In the genomic region with DNA sequence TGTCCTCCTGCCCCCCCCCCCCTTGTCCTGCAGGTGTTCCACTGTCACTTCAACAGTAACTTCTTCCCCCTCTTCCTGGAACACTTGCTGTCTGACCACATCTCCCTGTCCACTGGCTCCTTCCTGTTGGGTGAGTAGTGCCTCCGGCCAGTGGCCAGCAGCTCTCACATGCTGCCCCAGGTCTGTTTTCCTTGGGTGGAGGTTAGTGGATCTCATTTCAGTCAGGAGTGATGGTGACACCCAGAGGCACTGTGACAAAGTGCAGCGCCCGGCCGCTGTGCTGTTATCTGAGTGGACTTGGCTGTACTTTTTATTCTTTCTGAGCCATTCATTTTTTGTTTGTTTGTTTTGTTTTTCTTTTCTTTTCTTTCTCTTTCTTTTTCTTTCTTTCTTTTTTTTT, we compare ENCODE assay signal across 8 mouse cellular contexts. TPM values are rescaled to one million over a fixed set of nuclear protein-coding genes. Genes with fewer than 3 reads are reported as not detected.
DNase-seq lines count a peak whose midpoint lies in the region; ATAC-seq and TF ChIP-seq lines count a peak whose summit lies in the region.

No protein-coding gene starts in this region.

- no peak for TF ChIP-seq POLR2A in small intestine, adult 2 months (IDR thresholded peaks at IDR 0.05; ENCODE audit: low read depth, low read length)

- WGBS in hindbrain, embryonic 10.5 days, result 32% methylated on average over 4 of the region's 4 CpGs
- WGBS in hindbrain, embryonic 13.5 days, result 35% methylated on average over 4 of the region's 4 CpGs
- 12% methylated on average over 4 of the region's 4 CpGs for WGBS in kidney, postnatal 0 days
- WGBS in small intestine, adult 2 months, result 11% methylated on average over 4 of the region's 4 CpGs

- ATAC-seq in hindbrain, embryonic 13.5 days (ENCODE audit: low FRiP score), result no peak
- no peak; the same call in 1 of the 2 replicates for ATAC-seq in kidney, postnatal 0 days (replicated peaks; ENCODE audit: low FRiP score, low read depth)

- H3K9me3 ChIP-seq in hindbrain, embryonic 10.5 days, result no peaks in the 10 kb centered on the region
- H3K9me3 ChIP-seq in hindbrain, embryonic 13.5 days, result no peaks in the 10 kb centered on the region
- no peaks in the 10 kb centered on the region for H3K9me3 ChIP-seq in kidney, postnatal 0 days (replicated peaks; ENCODE audit: low read length)

- peaks cover 2% of the 10 kb centered on the region for H3K4me1 ChIP-seq in hindbrain, embryonic 10.5 days (replicated peaks)
- H3K4me1 ChIP-seq in hindbrain, embryonic 13.5 days (replicated peaks), result no peaks in the 10 kb centered on the region
- no peaks in the 10 kb centered on the region for H3K4me1 ChIP-seq in kidney, postnatal 0 days (replicated peaks; ENCODE audit: insufficient read depth, low read length)
- H3K4me1 ChIP-seq in small intestine, adult 2 months (ENCODE audit: control insufficient read depth, insufficient read depth, insufficient read length, low read length), result no peaks in the 10 kb centered on the region

- peak; percentile 51 for DNase-seq in hindbrain, embryonic 10.5 days (ENCODE audit: low spot score)
- peak; percentile 73 for DNase-seq in MN1 (ENCODE audit: low spot score)
- DNase-seq in cerebellum, postnatal 10 days, result peak; percentile 80 to 81
- peak; percentile 62 to 67 for DNase-seq in heart, adult 9 months (ENCODE audit: low spot score in 2 of 2)
- peak; percentile 84 for DNase-seq in kidney, postnatal 0 days (ENCODE audit: low spot score)
- peak; percentile 84 for DNase-seq in lung, postnatal 10 days

- H3K27me3 ChIP-seq in hindbrain, embryonic 10.5 days (ENCODE audit: insufficient read depth, poor library complexity, severe bottlenecking), result no peaks in the 10 kb centered on the region
- no peaks in the 10 kb centered on the region for H3K27me3 ChIP-seq in hindbrain, embryonic 13.5 days
- no peaks in the 10 kb centered on the region for H3K27me3 ChIP-seq in kidney, postnatal 0 days (ENCODE audit: insufficient read depth, low read length)
- no peaks in the 10 kb centered on the region for H3K27me3 ChIP-seq in small intestine, adult 2 months (ENCODE audit: control insufficient read depth, insufficient read depth, low read length)

- no peak overlapping the region for H3K4me3 ChIP-seq in hindbrain, embryonic 10.5 days
- H3K4me3 ChIP-seq in hindbrain, embryonic 13.5 days, result no peak overlapping the region
- H3K4me3 ChIP-seq in kidney, postnatal 0 days (replicated peaks; ENCODE audit: low read depth, low read length), result no peak overlapping the region
- no peak overlapping the region for H3K4me3 ChIP-seq in small intestine, adult 2 months (ENCODE audit: low read depth, low read length)

- H3K4me2 ChIP-seq in hindbrain, embryonic 13.5 days, result no peak overlapping the region
- H3K4me2 ChIP-seq in kidney, postnatal 0 days (ENCODE audit: low read length), result no peak overlapping the region

- TF ChIP-seq CTCF in kidney, postnatal 0 days (IDR thresholded peaks at IDR 0.05; ENCODE audit: low read depth), result peak; percentile 73
- TF ChIP-seq CTCF in small intestine, adult 2 months (IDR thresholded peaks at IDR 0.05; ENCODE audit: extremely low read depth, insufficient read length, insufficient replicate concordance, low read depth, low read length), result peak; percentile 63; the same call in 1 of the 2 replicates

- 0 out of 2 replicates have a peak, but pooled peaks cover 5% of the 10 kb centered on the region for H3K36me3 ChIP-seq in hindbrain, embryonic 10.5 days
- 0 out of 2 replicates have a peak, but pooled peaks cover 4% of the 10 kb centered on the region for H3K36me3 ChIP-seq in hindbrain, embryonic 13.5 days
- no peaks in the 10 kb centered on the region for H3K36me3 ChIP-seq in kidney, postnatal 0 days (ENCODE audit: insufficient read depth, low read length)
- peaks cover 2% of the 10 kb centered on the region for H3K36me3 ChIP-seq in small intestine, adult 2 months (ENCODE audit: control insufficient read depth, insufficient read depth, low read length)

- H3K27ac ChIP-seq in hindbrain, embryonic 10.5 days, result no peak overlapping the region
- H3K27ac ChIP-seq in hindbrain, embryonic 13.5 days, result no peak overlapping the region
- H3K27ac ChIP-seq in kidney, postnatal 0 days, result no peak overlapping the region
- no peak overlapping the region for H3K27ac ChIP-seq in small intestine, adult 2 months (ENCODE audit: insufficient read depth, low read depth, low read length)

- no peak overlapping the region for H3K9ac ChIP-seq in hindbrain, embryonic 13.5 days
- no peak overlapping the region for H3K9ac ChIP-seq in kidney, postnatal 0 days (ENCODE audit: low read depth, low read length)

RNA-seq across cellular contexts. Expression of gene 2310034G01Rik, which starts 19.1 kb away (rescaled TPM):
- polyA plus RNA-seq in hindbrain, embryonic 10.5 days (2016; fragmentation: Nextera tagmentation; extraction: Ambion mirVana), result 1.1 and 1.4 TPM in 2 replicates
- polyA plus RNA-seq in hindbrain, embryonic 13.5 days (2015; fragmentation: Nextera tagmentation; extraction: Ambion mirVana), result 2.4 and 2.7 TPM in 2 replicates
- polyA plus RNA-seq in kidney, postnatal 0 days (2015; fragmentation: Nextera tagmentation; extraction: Ambion mirVana), result 3.5 and 4.0 TPM in 2 replicates
- polyA plus RNA-seq in small intestine, adult 2 months (2012; rRNA removed), result 0.56 and 3.4 TPM in 2 replicates

RNA-seq across cellular contexts. Expression of gene Actr1a, which starts 26.3 kb away (rescaled TPM):
- polyA plus RNA-seq in hindbrain, embryonic 10.5 days (2016; fragmentation: Nextera tagmentation; extraction: Ambion mirVana), result 193 and 229 TPM in 2 replicates
- polyA plus RNA-seq in hindbrain, embryonic 13.5 days (2015; fragmentation: Nextera tagmentation; extraction: Ambion mirVana), result 310 and 317 TPM in 2 replicates
- 100.0 and 111 TPM in 2 replicates for polyA plus RNA-seq in kidney, postnatal 0 days (2015; fragmentation: Nextera tagmentation; extraction: Ambion mirVana)
- polyA plus RNA-seq in small intestine, adult 2 months (2012; rRNA removed), result 37.7 and 78.0 TPM in 2 replicates

RNA-seq across cellular contexts. Expression of gene Sufu, which starts 27.5 kb away (rescaled TPM):
- 49.1 and 52.1 TPM in 2 replicates for polyA plus RNA-seq in hindbrain, embryonic 10.5 days (2016; fragmentation: Nextera tagmentation; extraction: Ambion mirVana)
- 25.0 and 26.3 TPM in 2 replicates for polyA plus RNA-seq in hindbrain, embryonic 13.5 days (2015; fragmentation: Nextera tagmentation; extraction: Ambion mirVana)
- 30.6 and 33.0 TPM in 2 replicates for polyA plus RNA-seq in kidney, postnatal 0 days (2015; fragmentation: Nextera tagmentation; extraction: Ambion mirVana)
- polyA plus RNA-seq in small intestine, adult 2 months (2012; rRNA removed), result 5.8 and 9.4 TPM in 2 replicates

RNA-seq across cellular contexts. Expression of gene Mfsd13a, which starts 28.3 kb away (rescaled TPM):
- 10.0 and 11.9 TPM in 2 replicates for polyA plus RNA-seq in hindbrain, embryonic 10.5 days (2016; fragmentation: Nextera tagmentation; extraction: Ambion mirVana)
- polyA plus RNA-seq in hindbrain, embryonic 13.5 days (2015; fragmentation: Nextera tagmentation; extraction: Ambion mirVana), result 8.2 and 11.2 TPM in 2 replicates
- 12.0 and 14.0 TPM in 2 replicates for polyA plus RNA-seq in kidney, postnatal 0 days (2015; fragmentation: Nextera tagmentation; extraction: Ambion mirVana)
- 29.4 and 36.0 TPM in 2 replicates for polyA plus RNA-seq in small intestine, adult 2 months (2012; rRNA removed)

RNA-seq across cellular contexts. Expression of gene Cuedc2, which starts 30.7 kb away (rescaled TPM):
- polyA plus RNA-seq in hindbrain, embryonic 10.5 days (2016; fragmentation: Nextera tagmentation; extraction: Ambion mirVana), result 260 and 279 TPM in 2 replicates
- polyA plus RNA-seq in hindbrain, embryonic 13.5 days (2015; fragmentation: Nextera tagmentation; extraction: Ambion mirVana), result 317 and 326 TPM in 2 replicates
- 167 and 173 TPM in 2 replicates for polyA plus RNA-seq in kidney, postnatal 0 days (2015; fragmentation: Nextera tagmentation; extraction: Ambion mirVana)
- polyA plus RNA-seq in small intestine, adult 2 months (2012; rRNA removed), result 23.5 and 26.9 TPM in 2 replicates
